Mouse (Mus musculus) midbrain, embryonic 16.5 days (tissue): ENCODE measurements around the gene Evx2. TPM values are rescaled to one million over a fixed set of nuclear protein-coding genes. Genes with fewer than 3 reads are reported as not detected.

Experiments used
- ATAC-seq: fragments of 200-750 bp; cut with Nextera tagmentation; 2 replicates; pipeline ENCODE4 v1.8.0; 2017; ENCODE audit warnings: moderate TSS enrichment
- H3K27ac ChIP-seq: fragments of 300-500 bp; sonication (generic); 2 replicates; pipeline ENCODE4 v1.5.1; 2014; ENCODE audit warnings: mild to moderate bottlenecking, low read length, mixed read lengths
- H3K27me3 ChIP-seq: fragments of 300-500 bp; sonication (generic); 2 replicates; pipeline ENCODE4 v1.6.1; 2014; ENCODE audit warnings: low read depth, low read length, mixed read lengths; ENCODE audit not compliant: control insufficient read depth, insufficient read depth
- H3K36me3 ChIP-seq: fragments of 300-500 bp; sonication (generic); 2 replicates; pipeline ENCODE4 v1.6.1; 2014; ENCODE audit warnings: mild to moderate bottlenecking, low read length, moderate library complexity, mixed read lengths; ENCODE audit not compliant: control insufficient read depth, insufficient read depth
- H3K4me1 ChIP-seq: fragments of 300-500 bp; sonication (generic); 2 replicates; pipeline ENCODE4 v1.6.1; 2014; ENCODE audit warnings: mild to moderate bottlenecking, low read length, mixed read lengths; ENCODE audit not compliant: control insufficient read depth, insufficient read depth
- H3K4me2 ChIP-seq: fragments of 300-500 bp; sonication (generic); 2 replicates; pipeline ENCODE4 v1.6.1; 2014; ENCODE audit warnings: mild to moderate bottlenecking, low read length, mixed read lengths
- H3K4me3 ChIP-seq: fragments of 300-500 bp; sonication (generic); 2 replicates; pipeline ENCODE4 v1.5.1; 2014; ENCODE audit warnings: low read depth, mild to moderate bottlenecking, low read length, moderate library complexity, mixed read lengths
- H3K9ac ChIP-seq: fragments of 300-500 bp; sonication (generic); 2 replicates; pipeline ENCODE4 v1.6.1; 2014; ENCODE audit warnings: low read depth, low read length, mixed read lengths
- H3K9me3 ChIP-seq: fragments of 300-500 bp; sonication (generic); replicated peaks from 2 replicates; pipeline ENCODE4 v1.6.1; 2014; ENCODE audit warnings: mild to moderate bottlenecking, low read length, mixed read lengths; ENCODE audit not compliant: control insufficient read depth, poor library complexity, severe bottlenecking
- WGBS: fragments of 180-500 bp; shearing (Covaris S2); extraction: QIAGEN DNeasy Blood & Tissue Kit; methylation state at CpG from one replicate; pipeline ENCODE4 v1.1.7; 2014; 5-methylcytosine and 5-hydroxymethylcytosine counted together
- polyA plus RNA-seq: library from polyadenylated mRNA; unstranded; fragments of >200 nt; fragmentation: Nextera tagmentation; extraction: Ambion mirVana; gene quantifications from 2 replicates; pipeline ENCODE4 v1.2.1, GENCODE M21; 2015

Evx2 gene
- polyA plus RNA-seq, 1 experiment from 2014 or later, result 0.21 TPM

GRCm38 (mm10) chr2:74654743-74655419 lies 4.5 kb downstream of the Evx2 start:
- H3K27ac ChIP-seq, result no peak overlapping the region
- H3K9ac ChIP-seq, result no peak overlapping the region
- no peak overlapping the region for H3K4me3 ChIP-seq
- no peak overlapping the region for H3K4me2 ChIP-seq
- 2% methylated on average over 20 of the region's 20 CpGs for WGBS
- ATAC-seq, result no peak
- peaks cover 43% of the 10 kb centered on the region for H3K27me3 ChIP-seq
- no peaks in the 10 kb centered on the region for H3K9me3 ChIP-seq
- no peaks in the 10 kb centered on the region for H3K36me3 ChIP-seq
- peaks cover 6% of the 10 kb centered on the region for H3K4me1 ChIP-seq

DNA sequence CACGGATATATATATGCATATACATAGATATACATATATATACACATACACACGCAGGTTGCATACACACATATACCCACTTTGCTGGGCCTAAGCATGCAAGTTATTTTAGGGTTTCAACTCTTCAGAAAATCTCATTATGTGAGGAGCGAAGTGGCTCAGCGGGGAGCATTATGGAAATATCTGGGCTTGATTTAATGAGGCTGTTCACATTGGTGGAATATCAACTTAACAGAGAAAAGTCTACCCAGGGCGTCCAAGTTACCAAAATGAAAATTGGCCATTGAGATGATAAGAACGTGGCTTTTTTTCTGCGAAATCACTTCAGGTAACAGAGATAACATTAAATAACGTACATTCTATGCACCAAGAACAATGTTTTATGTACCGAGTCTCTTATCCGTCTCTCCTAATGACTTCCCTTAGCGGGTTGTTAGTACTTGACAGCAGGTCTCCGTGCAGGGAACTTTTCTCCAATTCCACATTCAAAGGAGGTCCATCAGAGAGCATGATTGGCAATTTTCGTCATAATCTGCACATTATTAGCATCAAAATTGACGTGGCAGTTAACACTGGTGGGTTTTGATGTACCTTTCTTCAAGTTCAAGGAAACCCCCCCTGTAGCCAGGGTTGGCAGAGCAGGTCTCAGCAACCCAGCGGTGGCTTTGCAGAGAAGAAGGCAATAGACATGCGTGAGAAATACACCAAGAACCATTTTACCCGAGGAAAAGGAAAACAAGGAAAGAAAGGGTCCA lies 5.4 kb downstream of the Evx2 start:
- Histone ChIP-seq H3K27me3 (peaks cover 47% of the 10 kb centered on the region), H3K4me1 (peaks cover 6% of the 10 kb centered on the region), H3K4me2 (no peak overlapping the region), H3K9ac (no peak overlapping the region), H3K9me3 (no peaks in the 10 kb centered on the region), H3K4me3 (no peak overlapping the region), H3K27ac (no peak overlapping the region), H3K36me3 (no peaks in the 10 kb centered on the region)
- 10% methylated on average over 17 of the region's 17 CpGs for WGBS
- no peak for ATAC-seq

DNA sequence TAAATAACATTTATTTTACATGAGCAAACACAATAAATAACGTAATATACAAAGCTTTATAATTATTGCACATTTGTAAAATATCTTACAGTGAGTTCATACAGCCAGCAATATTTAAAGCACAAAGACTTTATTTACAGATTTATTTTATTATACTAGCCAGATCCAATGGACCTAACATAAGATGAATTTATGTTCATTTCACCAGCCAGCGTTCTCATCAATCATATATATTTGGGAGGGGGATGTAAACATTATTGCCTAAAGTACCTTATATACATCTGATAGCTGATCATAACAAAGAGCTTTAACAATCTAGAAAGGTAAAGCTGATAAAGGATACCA lies 6.4 kb downstream of the Evx2 start:
- peaks cover 52% of the 10 kb centered on the region for H3K27me3 ChIP-seq
- no peak for ATAC-seq
- no peaks in the 10 kb centered on the region for H3K36me3 ChIP-seq
- no peaks in the 10 kb centered on the region for H3K9me3 ChIP-seq
- H3K27ac ChIP-seq, result no peak overlapping the region
- H3K4me2 ChIP-seq, result no peak overlapping the region
- WGBS, result 37% methylated on average over 2 of the region's 2 CpGs
- H3K4me3 ChIP-seq, result no peak overlapping the region
- H3K9ac ChIP-seq, result no peak overlapping the region
- peaks cover 6% of the 10 kb centered on the region for H3K4me1 ChIP-seq

- no peak overlapping the region for H3K27ac ChIP-seq
- H3K27me3 ChIP-seq, result peaks cover 72% of the 10 kb centered on the region
- no peaks in the 10 kb centered on the region for H3K4me1 ChIP-seq
- no peaks in the 10 kb centered on the region for H3K36me3 ChIP-seq
- 16% methylated on average over 7 of the region's 7 CpGs for WGBS
- H3K9ac ChIP-seq, result no peak overlapping the region
- ATAC-seq, result no peak
- no peaks in the 10 kb centered on the region for H3K9me3 ChIP-seq
- no peak overlapping the region for H3K4me2 ChIP-seq
- no peak overlapping the region for H3K4me3 ChIP-seq
These were observed 12.1 kb downstream of the Evx2 start for GRCm38 (mm10) chr2:74647082-74647864.

GRCm38 (mm10) chr2:74645631-74646030 lies 13.7 kb downstream of the Evx2 start:
- 88% methylated on average over 3 of the region's 3 CpGs for WGBS
- no peak overlapping the region for H3K4me2 ChIP-seq
- ATAC-seq, result no peak

GRCm38 (mm10) chr2:74642431-74642830 lies 16.9 kb downstream of the Evx2 start:
- Histone ChIP-seq H3K27me3 (peaks cover 46% of the 10 kb centered on the region), H3K9ac (no peak overlapping the region)
- WGBS, result 66% methylated on average over 5 of the region's 5 CpGs

More at GRCm38 (mm10) chr2:74645631-74646030, 13.7 kb downstream of the Evx2 start:
- no peaks in the 10 kb centered on the region for H3K36me3 ChIP-seq
- no peak overlapping the region for H3K27ac ChIP-seq
- peaks cover 63% of the 10 kb centered on the region for H3K27me3 ChIP-seq
- H3K4me1 ChIP-seq, result no peaks in the 10 kb centered on the region
- no peak overlapping the region for H3K9ac ChIP-seq
- H3K4me3 ChIP-seq, result no peak overlapping the region
- no peaks in the 10 kb centered on the region for H3K9me3 ChIP-seq

DNA sequence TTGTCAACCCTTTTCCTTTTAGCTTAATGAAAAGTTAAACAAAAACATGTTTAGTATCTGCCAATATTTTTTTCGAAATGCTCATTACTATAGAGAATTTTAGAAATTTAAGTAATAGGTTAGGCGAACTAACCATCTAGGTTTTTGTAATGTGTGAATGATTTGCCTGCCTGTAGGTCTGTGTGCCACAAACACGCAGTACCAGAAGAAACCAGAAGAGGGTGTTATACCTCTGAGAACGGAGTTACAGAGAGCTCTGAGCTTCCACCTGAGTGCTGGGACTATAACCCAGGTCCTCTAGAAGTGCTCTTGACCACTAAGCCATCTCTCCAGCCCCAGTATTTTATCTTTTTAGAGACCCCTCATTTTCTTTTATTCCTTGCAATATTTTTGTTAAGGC lies 23.9 kb downstream of the Evx2 start:
- ATAC-seq, result no peak
- no peaks in the 10 kb centered on the region for H3K9me3 ChIP-seq
- 76% methylated on average over 4 of the region's 4 CpGs for WGBS

More at GRCm38 (mm10) chr2:74642431-74642830, 16.9 kb downstream of the Evx2 start:
- Histone ChIP-seq H3K4me3 (no peak overlapping the region), H3K4me1 (no peaks in the 10 kb centered on the region), H3K4me2 (no peak overlapping the region), H3K27ac (no peak overlapping the region), H3K9me3 (no peaks in the 10 kb centered on the region), H3K36me3 (no peaks in the 10 kb centered on the region)
- no peak for ATAC-seq

DNA sequence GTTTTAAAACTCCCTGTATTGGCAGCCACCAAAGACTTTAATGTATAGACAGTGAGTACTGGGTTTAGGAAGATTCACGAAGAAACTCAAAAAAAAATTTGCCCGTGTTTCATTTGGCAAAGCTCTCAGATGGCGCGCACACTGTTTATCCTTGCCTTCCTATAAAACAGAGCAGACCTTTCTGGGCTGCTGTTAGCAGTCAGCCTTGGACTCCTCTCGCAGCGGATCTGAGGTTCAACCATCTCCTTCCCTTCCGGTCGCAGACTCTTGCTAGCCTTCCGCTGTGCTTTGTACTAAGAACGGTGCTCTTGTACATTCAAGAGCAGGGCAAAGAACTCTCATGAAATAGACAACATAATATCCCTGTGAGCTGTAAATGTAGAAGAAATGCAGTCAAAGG lies 39.0 kb downstream of the Evx2 start:
- Histone ChIP-seq H3K36me3 (no peaks in the 10 kb centered on the region), H3K27ac (no peak overlapping the region), H3K9ac (no peak overlapping the region), H3K27me3 (no peaks in the 10 kb centered on the region), H3K4me3 (no peak overlapping the region), H3K9me3 (no peaks in the 10 kb centered on the region), H3K4me1 (no peaks in the 10 kb centered on the region), H3K4me2 (no peak overlapping the region)
- ATAC-seq, result no peak
- WGBS, result 91% methylated on average over 10 of the region's 10 CpGs

More for the DNA sequence above, 23.9 kb downstream of the Evx2 start:
- Histone ChIP-seq H3K4me3 (no peak overlapping the region), H3K4me2 (no peak overlapping the region), H3K27ac (no peak overlapping the region), H3K9ac (no peak overlapping the region), H3K4me1 (no peaks in the 10 kb centered on the region), H3K36me3 (no peaks in the 10 kb centered on the region), H3K27me3 (peaks cover 5% of the 10 kb centered on the region; the same call in 1 of the 2 replicates)
